Mouse (Mus musculus) urinary bladder, postnatal 25 days (tissue): ENCODE measurements around the gene Gm973.

ENCODE experiments used
- DNase-seq: peaks from one replicate; pipeline ENCODE4 v3.0.0; 2022; ENCODE audit warnings: low spot score

Gene Gm973

GRCm38 (mm10) chr1:59516026-59516917 lies at the start of gene Gm973:
Gene Gm973 (plus strand): TSS chr1:59516264.
- no peak for DNase-seq

- DNase-seq = no peak
Observed at GRCm38 (mm10) chr1:59469170-59469569, 46.9 kb upstream of the Gm973 start.

GRCm38 (mm10) chr1:59470766-59471165 lies 45.3 kb upstream of the Gm973 start:
- no peak for DNase-seq

GRCm38 (mm10) chr1:59472368-59473180 lies 43.5 kb upstream of the Gm973 start:
- no peak for DNase-seq

- DNase-seq = no peak
Observed at GRCm38 (mm10) chr1:59473181-59473555, 42.9 kb upstream of the Gm973 start.

GRCm38 (mm10) chr1:59475618-59476017 lies 40.4 kb upstream of the Gm973 start:
- no peak for DNase-seq

GRCm38 (mm10) chr1:59478911-59479310 lies 37.2 kb upstream of the Gm973 start:
- no peak for DNase-seq

GRCm38 (mm10) chr1:59480821-59481455 lies 35.1 kb upstream of the Gm973 start:
- DNase-seq = no peak

GRCm38 (mm10) chr1:59481456-59482291 lies 34.4 kb upstream of the Gm973 start:
- DNase-seq = peak; percentile 83

GRCm38 (mm10) chr1:59482331-59482695 lies 33.8 kb upstream of the Gm973 start, which contains the start of gene Fzd7:
Gene Fzd7 (plus strand): TSS chr1:59482424.
- no peak for DNase-seq

GRCm38 (mm10) chr1:59482696-59483520 lies 33.2 kb upstream of the Gm973 start:
- peak; percentile 48 for DNase-seq

- DNase-seq = peak; percentile 74
Observed at GRCm38 (mm10) chr1:59483521-59484245, 32.4 kb upstream of the Gm973 start.

GRCm38 (mm10) chr1:59484314-59484713 lies 31.8 kb upstream of the Gm973 start:
- no peak for DNase-seq

GRCm38 (mm10) chr1:59484791-59485785 lies 31.0 kb upstream of the Gm973 start:
- no peak for DNase-seq

- DNase-seq = no peak
Observed at GRCm38 (mm10) chr1:59485803-59486202, 30.3 kb upstream of the Gm973 start.

GRCm38 (mm10) chr1:59487651-59488051 lies 28.4 kb upstream of the Gm973 start:
- peak; percentile 40 for DNase-seq

- DNase-seq = no peak
Observed at GRCm38 (mm10) chr1:59488481-59488880, 27.6 kb upstream of the Gm973 start.

GRCm38 (mm10) chr1:59488991-59489390 lies 27.1 kb upstream of the Gm973 start:
- no peak for DNase-seq

- no peak for DNase-seq
Observed at GRCm38 (mm10) chr1:59491517-59491916, 24.5 kb upstream of the Gm973 start.
